Mouse (Mus musculus): Measurements from ENCODE around the gene C1ql1. TPM values are rescaled to one million over a fixed set of nuclear protein-coding genes. Genes with fewer than 3 reads are reported as not detected.
A peak's percentile ranks its signal among the peaks of the same experiment; 100 is the strongest.

Gene C1ql1
- total RNA-seq, 4 experiments from 2014 or later, result not detected

GRCm38 (mm10) chr11:102901199-102901598 lies 45.3 kb downstream of the C1ql1 start:
- no peak for DNase-seq (ENCODE audit: low spot score)

DNA sequence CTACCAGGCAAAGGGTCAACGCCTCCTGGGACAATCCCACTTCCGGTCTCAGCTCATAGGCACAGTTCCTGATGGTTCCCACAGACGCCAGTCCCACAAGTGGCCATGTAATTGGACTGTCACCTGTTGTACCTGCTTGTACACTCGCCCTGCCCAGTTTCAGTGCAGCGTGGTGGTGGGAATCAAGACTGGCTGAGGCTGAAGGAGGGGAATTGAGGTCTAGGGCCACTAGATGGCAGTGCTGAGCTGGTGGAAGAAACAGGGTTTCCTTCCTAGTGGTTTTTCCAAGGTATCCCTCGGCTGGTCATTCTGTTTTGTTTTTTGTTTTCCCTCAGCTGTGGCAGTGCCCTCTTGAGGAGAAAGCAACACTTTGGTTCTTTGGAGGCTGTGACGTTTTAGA lies 45.7 kb downstream of the C1ql1 start, which contains the start of gene Gfap:
TSS of gene Gfap (minus strand) at position 150 of the 400 bp plus-strand sequence.
- peak; percentile 69 for DNase-seq (ENCODE audit: low spot score)

DNA sequence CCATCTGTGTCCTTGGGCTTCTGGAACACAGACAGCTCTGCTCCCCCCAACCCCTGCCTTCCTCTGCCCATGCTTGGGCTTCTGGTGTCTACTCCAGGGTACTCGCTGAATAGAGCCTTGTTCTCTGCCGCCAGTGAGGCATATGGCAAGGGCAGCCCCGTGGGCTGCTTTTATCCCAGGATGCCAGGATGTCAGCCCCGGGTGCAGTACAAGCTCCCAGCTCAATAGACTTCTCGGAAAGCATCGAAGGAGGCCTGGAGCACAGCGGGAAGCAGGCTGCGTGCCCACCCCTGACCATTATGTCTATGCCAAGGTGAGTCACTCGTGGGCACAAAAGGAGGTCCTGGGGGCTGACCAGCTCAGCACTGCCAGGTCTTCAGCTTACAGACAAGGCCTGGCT lies 48.1 kb downstream of the C1ql1 start:
- no peak for DNase-seq (ENCODE audit: low spot score)

GRCm38 (mm10) chr11:102896641-102897040 lies 49.8 kb downstream of the C1ql1 start:
- DNase-seq (ENCODE audit: low spot score), result no peak

- DNase-seq (ENCODE audit: low spot score), result no peak
These were observed 50.7 kb downstream of the C1ql1 start for GRCm38 (mm10) chr11:102895779-102896178.

DNA sequence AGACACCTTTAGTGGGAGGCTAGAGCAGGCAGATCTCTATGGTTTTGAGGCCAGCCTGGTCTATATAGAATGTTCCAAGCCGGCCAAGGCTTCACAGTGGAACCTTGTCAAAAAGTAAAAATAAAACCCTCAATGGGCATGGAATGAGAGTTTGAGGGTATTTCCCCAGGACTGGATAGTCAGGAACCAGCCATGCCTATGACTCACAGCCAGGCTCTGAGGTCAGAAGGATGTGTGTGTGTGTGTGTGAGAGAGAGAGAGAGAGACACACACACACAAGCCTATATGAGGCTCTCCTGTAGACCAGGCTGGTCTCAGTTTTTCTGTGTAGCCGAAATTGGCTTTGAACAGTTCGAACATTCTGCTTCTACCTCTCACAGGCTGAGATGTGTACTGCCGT lies 51.8 kb downstream of the C1ql1 start:
- no peak for DNase-seq (ENCODE audit: low spot score)

DNA sequence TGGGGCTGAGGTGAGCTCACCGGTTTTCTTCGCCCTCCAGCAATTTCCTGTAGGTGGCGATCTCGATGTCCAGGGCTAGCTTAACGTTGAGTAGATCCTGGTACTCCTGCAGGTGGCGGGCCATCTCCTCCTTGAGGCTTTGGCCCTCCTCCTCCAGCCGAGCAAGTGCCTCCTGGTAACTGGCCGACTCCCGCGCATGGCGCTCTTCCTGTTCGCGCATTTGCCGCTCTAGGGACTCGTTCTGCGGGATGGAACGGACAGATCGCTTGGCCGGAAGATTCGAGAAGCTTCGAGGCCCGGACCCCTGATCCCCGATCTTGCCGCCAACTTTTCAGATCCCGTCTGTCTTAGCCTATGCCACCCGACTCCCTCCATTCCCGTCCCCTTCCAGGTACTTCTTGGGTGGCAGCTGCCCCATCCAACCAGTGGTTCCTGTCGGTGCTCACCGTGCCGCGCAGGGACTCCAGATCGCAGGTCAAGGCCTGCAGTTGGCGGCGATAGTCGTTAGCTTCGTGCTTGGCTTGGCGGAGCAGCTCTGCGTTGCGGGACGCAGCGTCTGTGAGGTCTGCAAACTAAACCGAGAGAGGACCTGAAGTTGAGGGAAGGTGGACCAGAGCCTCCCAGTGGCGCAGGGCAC lies 53.4 kb downstream of the C1ql1 start:
- peak; percentile 47 for DNase-seq (ENCODE audit: low spot score)

- DNase-seq (ENCODE audit: low spot score), result no peak
These were observed 56.4 kb downstream of the C1ql1 start for GRCm38 (mm10) chr11:102890096-102890495.

Other genes with a start within 250 kb of the C1ql1 start
- 10 to 100 TPM; 21.0 to 25.0 (median 22.0) TPM for gene Ccdc43, start 248.9 kb downstream of the C1ql1 start, total RNA-seq (2022)
- 1 to 10 TPM; 4.4 to 6.8 (median 6.0) TPM for gene Adam11, start 185.2 kb downstream of the C1ql1 start, total RNA-seq (2022)
- gene Gjc1, start 127.0 kb downstream of the C1ql1 start, total RNA-seq (2022), result 10 to 100 TPM; 13.9 to 25.4 (median 20.5) TPM
- gene Higd1b, start 110.8 kb downstream of the C1ql1 start, total RNA-seq (2022), result 10 to 100 TPM in 2 of 4 experiments, 1 to 10 TPM in 2; 6.3 to 15.9 (median 10.3) TPM
- gene Eftud2, start 65.7 kb downstream of the C1ql1 start, total RNA-seq (2022), result 10 to 100 TPM; 33.4 to 37.9 (median 35.2) TPM
- gene Ccdc103, start 65.5 kb downstream of the C1ql1 start, total RNA-seq (2022), result under 1 TPM in 3 of 4 experiments, not detected in 1; 0.30 to 0.35 (median 0.34) TPM
- not detected for gene Fam187a, start 61.5 kb downstream of the C1ql1 start, total RNA-seq (2022)
- gene Gfap, start 45.8 kb downstream of the C1ql1 start, total RNA-seq (2022), result under 1 TPM; 0.09 to 0.38 (median 0.27) TPM
- under 1 TPM in 3 of 4 experiments, not detected in 1; 0.08 to 0.37 (median 0.13) TPM for gene Kif18b, start 21.6 kb downstream of the C1ql1 start, total RNA-seq (2022)
- 10 to 100 TPM; 67.2 to 74.7 (median 70.0) TPM for gene Nmt1, start 81.5 kb upstream of the C1ql1 start, total RNA-seq (2022)
- gene Dcakd, start 81.6 kb upstream of the C1ql1 start, total RNA-seq (2022), result 10 to 100 TPM; 54.2 to 95.5 (median 77.9) TPM
- 10 to 100 TPM; 10.7 to 19.1 (median 12.1) TPM for gene Plcd3, start 155.0 kb upstream of the C1ql1 start, total RNA-seq (2022)
- gene Acbd4, start 155.0 kb upstream of the C1ql1 start, total RNA-seq (2022), result 10 to 100 TPM; 24.1 to 39.8 (median 32.0) TPM
- gene Hexim1, start 169.5 kb upstream of the C1ql1 start, total RNA-seq (2022), result 10 to 100 TPM; 15.9 to 18.6 (median 17.0) TPM
- gene Hexim2, start 185.7 kb upstream of the C1ql1 start, total RNA-seq (2022), result 1 to 10 TPM; 1.2 to 2.0 (median 1.9) TPM
- gene Fmnl1, start 224.4 kb upstream of the C1ql1 start, total RNA-seq (2022), result 10 to 100 TPM in 3 of 4 experiments, 1 to 10 TPM in 1; 9.3 to 20.1 (median 13.2) TPM

Measured in heart, adult 8-10 months (tissue).